Mouse (Mus musculus) embryo, embryonic 10 days (tissue): Measurements from ENCODE around the gene Rab17.

Experiments
- DNase-seq: peaks from one replicate; pipeline ENCODE4 v3.0.0-alpha.2; 2015; ENCODE audit warnings: low spot score

The Rab17 gene

GRCm38 (mm10) chr1:90995916-90996315 lies 26.5 kb upstream of the Rab17 start:
- no peak for DNase-seq

GRCm38 (mm10) chr1:90981346-90981745 lies 11.9 kb upstream of the Rab17 start:
- no peak for DNase-seq

- no peak for DNase-seq
These were observed 11.3 kb upstream of the Rab17 start for GRCm38 (mm10) chr1:90980638-90981330.

GRCm38 (mm10) chr1:90975960-90976359 lies 6.5 kb upstream of the Rab17 start:
- no peak for DNase-seq

DNA sequence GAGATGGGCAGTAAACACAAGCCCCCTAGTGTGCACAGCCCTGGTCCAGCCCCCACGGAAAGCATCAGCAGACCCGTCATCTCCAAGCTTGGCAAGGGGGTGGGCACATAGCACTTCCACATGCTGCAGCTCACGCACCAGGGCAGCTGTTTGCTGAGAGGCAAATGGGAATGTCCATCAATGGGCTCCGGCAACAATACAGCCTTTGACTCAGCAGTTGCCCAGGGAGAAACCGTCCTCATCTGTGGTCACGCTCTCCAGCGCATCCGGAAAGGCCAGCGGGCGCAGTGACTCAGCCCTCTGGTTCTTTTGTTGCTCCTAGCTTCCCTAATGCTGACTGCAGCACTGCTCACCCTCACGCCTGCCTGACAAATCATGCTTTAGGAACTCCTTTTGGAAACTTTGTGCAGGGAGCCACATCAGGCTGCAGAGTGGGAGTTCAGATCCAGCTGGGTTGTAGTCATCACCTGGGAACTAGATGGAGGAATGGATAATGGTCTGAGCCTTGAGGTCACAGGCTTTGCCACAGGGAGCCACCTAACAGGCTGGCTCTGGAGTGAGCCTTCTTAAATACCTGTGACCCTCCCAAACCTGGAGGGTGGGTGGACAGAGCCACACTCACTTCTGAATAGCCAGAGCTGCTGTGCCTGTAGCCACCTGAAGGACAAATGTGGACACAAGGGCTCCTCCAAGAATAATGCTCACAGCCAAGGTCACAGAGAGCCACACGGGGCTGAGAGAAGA lies 5.6 kb upstream of the Rab17 start:
- DNase-seq = peak; percentile 89

- no peak for DNase-seq
These were observed 4.1 kb upstream of the Rab17 start for GRCm38 (mm10) chr1:90973574-90973911.

GRCm38 (mm10) chr1:90972911-90973573 lies 3.6 kb upstream of the Rab17 start:
- DNase-seq = peak; percentile 87

DNA sequence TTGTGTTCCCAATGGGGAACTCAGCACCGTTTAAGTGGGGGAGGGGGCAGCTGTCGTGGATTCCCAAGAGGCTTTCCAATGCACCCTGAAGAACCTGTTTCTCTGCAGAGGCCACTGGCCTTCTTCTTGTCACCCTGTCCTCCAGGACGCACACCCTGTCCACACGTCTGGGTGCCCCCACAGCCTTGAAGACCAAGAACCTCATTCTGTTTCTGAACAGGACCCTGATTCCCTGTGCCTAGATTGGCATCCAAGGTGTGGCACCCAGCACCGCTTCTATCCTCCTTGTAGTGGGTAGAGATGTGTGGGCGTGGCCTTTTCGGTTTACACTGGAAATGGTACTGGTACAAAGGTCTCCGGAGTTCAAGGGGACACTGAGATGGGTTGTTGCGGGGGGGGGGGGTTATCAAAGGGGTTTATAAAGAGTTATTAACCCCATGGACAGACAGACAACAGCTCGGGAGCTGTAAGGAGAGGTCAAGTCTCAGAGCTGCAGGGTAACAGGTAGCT lies 475 bp upstream of the Rab17 start:
- no peak for DNase-seq

- DNase-seq = no peak
These were observed 812 bp downstream of the Rab17 start for GRCm38 (mm10) chr1:90968649-90969048.

DNA sequence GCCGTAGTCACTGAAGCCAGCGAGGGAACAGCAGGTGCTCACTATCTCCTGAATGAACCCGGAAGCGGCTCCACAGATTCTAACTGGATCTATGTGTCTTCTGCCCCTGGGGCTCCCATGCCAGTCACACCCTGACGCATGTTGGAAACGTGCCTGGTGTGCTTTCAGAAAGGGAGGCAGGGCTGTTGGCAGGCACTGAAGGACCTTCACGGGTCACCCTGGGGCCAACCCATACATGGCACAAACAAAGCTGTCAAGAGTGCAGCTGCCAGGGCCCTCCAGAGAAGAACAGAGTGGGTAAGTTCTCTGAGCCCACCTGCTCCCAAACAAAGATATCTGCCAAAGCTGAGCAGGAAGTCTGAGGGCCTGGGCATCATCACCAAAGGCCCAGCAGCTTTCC lies 1.9 kb downstream of the Rab17 start:
- no peak for DNase-seq

- no peak for DNase-seq
These were observed 6.5 kb downstream of the Rab17 start for GRCm38 (mm10) chr1:90962994-90963393.

DNA sequence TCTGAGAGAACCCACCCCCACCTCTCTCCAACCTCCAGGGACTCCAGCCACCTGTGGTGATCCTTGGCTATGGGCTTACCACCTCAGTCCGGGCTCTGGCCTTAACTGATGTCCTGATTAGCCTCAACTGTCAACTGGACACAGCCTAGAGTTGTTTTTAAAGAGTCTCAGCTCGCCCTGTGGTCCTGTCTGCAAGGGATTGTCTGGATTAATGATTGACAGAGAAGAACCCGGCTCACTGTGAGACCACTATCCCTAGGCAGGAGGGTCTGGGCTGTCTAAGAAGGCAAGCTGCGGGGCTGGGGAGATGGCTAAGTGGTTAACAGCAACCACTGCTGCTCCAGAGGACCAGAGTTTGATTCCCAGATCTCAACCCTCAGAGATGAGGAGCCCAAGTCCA lies 6.9 kb downstream of the Rab17 start:
- DNase-seq = no peak

- DNase-seq = peak; percentile 89
These were observed 13.0 kb downstream of the Rab17 start for GRCm38 (mm10) chr1:90956245-90957096.

- DNase-seq = no peak
These were observed 15.8 kb downstream of the Rab17 start for GRCm38 (mm10) chr1:90953688-90954087.

DNA sequence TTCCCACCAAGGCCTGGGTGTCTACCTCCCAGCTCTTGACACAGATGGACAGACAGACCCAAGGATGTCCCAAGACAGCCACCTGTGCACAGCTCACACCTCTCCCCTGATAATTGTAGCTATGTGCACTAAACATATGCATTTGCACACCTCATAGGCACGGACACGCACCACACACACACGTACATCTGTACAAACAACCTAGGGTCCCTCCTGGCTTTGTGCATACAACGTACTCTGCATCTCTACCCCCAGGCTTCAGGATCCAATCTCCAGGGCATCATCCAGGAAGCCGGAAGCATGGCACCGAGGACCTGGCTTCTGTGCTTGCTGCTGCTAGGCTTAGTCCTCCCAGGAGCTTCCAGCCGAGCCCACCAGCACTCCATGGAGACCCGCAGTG lies 16.7 kb downstream of the Rab17 start, which contains the start of gene Prlh:
Gene Prlh, plus strand, starts transcription at position 301 of the 400 bp plus-strand sequence.
- DNase-seq = no peak

GRCm38 (mm10) chr1:90951670-90952069 lies 17.8 kb downstream of the Rab17 start:
- no peak for DNase-seq

GRCm38 (mm10) chr1:90949309-90949708 lies 20.2 kb downstream of the Rab17 start:
- no peak for DNase-seq

DNA sequence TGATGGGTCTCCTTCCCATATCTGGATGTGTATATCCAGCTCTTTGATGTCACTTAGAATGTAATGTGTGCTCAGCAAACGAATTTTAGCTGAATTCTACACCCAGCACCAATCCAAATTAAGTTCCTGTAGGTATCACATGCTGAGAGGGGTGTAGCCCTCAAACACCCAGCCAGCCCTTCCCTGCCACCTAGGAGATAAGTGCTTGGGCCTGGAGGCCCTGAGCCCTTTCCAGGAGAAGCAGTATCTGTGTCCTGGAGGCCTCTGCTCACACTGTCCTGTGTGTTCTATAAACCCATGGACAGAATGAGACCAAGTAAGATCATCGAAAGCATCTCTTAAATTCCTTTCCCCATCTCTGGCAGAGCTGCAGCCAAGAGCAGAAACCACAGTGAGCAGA lies 22.2 kb downstream of the Rab17 start:
- no peak for DNase-seq

DNA sequence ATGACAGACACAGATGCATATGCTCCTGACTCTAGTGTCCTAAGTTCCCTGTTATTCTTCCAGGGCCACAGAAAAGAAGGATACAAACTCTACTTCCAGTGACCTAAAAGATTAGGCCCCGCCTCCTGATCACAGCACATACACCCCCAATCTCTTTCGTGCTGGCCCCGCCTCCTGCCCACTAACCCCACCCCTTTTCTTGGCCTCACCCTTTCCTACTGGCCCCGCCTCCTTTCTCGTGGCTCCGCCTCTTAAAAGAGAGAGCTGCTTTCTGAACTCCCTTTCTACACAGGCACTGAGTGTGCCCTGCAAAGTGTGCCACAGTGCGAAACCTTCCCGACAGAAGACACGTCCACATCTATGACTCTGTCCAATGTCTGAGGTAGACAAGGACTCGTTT lies 24.3 kb downstream of the Rab17 start:
- no peak for DNase-seq

DNA sequence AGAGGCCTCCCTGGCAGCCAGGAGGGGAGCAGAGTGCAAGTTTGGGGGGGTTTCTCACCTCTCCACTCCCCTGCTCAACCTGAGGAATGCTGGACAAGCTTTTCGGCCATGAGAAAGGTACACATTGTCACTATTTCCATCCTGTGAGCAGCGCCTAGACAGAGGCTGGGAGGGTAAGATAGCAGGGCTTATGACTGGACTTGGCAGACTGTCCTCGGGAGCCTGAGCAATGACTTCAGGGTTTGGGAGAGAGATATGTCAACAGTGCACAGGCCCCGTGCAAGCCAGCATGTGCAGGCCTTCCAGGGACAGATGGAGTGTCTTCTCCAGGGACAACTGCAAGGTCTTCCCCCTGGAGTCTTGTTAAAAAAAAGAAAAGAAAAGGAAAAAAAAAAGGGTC lies 29.5 kb downstream of the Rab17 start:
- DNase-seq = no peak

DNA sequence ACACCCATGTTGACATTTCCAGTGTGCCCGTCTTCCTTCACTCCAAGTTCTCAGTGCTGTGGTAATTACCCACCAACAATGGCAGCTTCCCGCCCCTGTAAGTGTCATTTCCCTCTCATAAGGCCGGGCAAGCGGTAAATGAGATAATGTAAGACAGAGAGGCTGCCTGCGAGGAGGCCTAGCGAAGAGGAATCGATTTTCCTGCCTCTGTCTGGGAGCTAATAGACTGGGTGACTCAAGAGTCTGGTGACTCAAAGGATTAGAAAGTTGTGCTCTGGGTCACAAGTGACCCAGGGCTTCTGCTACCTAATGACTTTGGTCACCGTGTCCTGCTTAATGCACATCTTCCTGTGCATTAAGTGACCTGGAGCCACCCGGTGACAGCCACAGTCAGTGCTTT lies 32.5 kb downstream of the Rab17 start:
- no peak for DNase-seq

DNA sequence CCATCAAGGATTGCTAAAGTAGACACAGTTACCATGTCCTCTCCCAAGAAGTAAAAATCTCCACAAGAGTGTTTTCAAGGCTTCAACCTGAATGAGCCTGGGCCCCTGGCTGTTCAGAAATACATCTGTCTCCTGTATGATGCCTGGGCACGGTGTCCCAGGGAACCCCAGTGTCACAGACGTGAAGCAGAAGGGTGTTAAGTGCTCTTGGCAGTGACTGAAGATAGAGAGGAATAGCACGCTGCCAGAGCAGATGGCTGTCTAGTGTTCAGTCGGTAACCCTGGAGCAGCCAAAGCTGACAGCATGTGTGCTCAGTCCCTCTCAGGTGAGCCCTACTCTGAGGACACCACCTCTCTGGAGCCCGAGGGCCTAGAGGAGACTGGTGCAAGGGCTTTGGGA lies 36.5 kb downstream of the Rab17 start:
- DNase-seq = no peak
